Mouse (Mus musculus) urinary bladder, postnatal 25 days (tissue): ENCODE measurements at regions not wholly inside any gene's neighbourhood (a gene's known extent, or its start where the extent isn't known, plus 50 kb on each side); places are given as distances from the start of the nearest gene placed in this dataset.

Experiments
- DNase-seq: peaks from one replicate; pipeline ENCODE4 v3.0.0; 2022; ENCODE audit warnings: low spot score

DNA sequence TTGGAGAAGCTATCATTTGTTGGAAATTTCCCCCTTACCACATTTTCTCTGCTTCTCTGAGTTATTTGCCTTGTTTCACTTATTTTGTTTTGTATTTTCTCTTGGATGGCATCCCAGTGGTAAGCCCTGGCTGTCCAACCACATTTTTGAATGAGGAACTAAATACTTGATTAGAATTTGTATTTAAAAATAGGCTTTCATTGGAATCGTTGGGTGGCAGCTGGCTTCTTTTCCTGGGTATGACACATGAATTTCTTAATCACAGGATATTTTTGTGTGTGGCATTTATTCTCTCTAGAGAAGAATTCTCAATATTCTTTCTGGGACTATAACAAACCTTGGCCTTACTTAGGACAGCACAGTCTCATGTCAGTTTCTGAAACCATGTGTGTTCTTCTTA is 286.5 kb downstream of the Gm11146 start:
- DNase-seq, result no peak

DNA sequence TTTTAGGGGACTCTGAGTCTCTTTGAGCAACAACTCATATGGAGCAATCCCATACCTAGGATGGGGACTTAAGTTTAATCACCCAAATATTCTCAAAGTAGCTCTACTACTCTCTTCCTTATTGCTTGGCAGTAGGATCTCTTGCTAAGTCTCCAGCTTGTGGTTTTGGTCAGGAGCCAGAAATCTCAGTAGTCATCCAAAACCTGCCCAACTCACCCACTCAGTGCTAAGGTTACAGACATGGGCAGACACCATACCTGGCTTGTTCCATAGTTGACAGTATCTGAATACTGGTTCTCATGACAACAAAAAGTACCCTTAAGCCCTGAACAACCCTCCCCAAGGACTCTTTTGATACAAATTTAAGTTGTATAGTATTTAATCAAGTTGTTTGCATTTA is 288.7 kb downstream of the Gm11146 start:
- DNase-seq, result no peak

DNA sequence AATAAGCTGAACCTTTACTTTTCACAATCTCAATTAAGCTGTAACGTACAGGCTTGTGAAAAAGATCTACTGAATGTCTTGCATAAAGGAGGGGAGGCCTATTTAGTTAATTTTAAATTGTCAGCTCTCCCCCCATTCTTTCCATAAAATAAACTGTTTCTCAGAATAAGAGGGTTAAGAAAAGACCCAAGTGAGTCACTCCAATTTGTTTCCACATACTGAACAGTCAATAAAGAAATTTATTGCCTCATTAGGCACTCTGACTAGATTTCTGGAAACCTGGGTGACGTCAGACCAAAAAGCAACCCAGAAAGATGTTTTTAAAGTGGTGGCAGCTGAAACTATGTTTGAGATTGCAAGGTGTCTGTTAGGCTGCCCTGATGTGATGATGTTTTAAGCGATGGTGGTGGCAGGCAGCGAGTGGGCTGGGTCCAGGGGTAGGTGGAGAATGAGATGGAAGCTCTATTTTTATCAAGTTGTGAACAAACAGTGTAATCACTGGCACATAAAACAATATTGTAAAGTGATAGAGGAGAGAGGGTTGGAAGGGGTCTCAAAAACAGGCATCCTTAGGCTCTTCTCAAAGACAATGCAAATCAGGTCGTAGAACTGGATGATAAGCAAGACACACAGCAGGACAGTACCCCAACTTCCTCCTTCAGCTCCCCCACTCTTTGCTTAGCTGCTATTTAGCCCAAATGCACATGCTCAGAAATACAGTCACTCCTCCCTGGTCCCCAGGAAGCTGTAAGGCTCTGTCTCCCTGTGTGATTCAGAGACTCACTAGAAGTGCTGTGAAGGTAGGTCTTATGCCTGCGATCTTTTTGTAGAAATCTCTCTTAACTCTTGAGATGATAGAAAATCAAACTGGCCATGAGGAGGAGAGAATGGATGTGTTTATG is 288.0 kb downstream of the Usp25 start:
- no peak for DNase-seq

DNA sequence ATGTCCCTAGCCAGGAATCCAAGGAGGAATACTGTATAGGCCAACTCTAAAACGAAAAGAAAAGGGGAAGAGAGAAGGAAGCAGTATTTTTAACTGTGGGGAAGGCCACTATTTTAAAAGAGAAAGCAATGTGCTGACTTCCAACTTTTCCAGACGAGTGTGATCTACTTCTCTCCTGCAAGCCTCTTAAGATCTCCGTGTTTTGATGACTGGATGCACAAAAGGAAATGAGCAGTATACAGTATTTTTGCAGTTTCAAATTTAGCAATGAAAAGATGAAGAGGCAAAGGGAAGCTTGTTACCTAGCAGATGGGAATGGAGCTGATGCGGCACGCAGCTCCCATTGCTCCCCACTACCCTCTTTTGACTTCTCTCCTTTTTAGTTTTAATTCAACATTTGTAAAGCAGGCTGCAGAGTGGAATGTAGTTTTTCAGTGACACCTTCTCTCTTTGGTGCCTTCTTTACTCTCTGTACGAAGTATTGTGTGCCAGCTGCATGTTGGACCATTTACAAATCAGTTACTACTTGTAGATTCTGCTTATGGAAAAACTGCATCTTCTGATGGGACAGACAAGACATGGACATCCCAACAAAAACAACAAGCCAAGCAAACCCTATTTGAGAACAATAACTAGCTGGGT is 287.2 kb downstream of the Usp25 start:
- DNase-seq, result no peak

GRCm38 (mm10) chr16:77295574-77296355 is 282.3 kb downstream of the Usp25 start:
- DNase-seq, result no peak

- no peak for DNase-seq
These were observed 278.8 kb downstream of the Usp25 start for GRCm38 (mm10) chr16:77292317-77292771.

- no peak for DNase-seq
These were observed 278.3 kb downstream of the Usp25 start for GRCm38 (mm10) chr16:77291723-77292316.

DNA sequence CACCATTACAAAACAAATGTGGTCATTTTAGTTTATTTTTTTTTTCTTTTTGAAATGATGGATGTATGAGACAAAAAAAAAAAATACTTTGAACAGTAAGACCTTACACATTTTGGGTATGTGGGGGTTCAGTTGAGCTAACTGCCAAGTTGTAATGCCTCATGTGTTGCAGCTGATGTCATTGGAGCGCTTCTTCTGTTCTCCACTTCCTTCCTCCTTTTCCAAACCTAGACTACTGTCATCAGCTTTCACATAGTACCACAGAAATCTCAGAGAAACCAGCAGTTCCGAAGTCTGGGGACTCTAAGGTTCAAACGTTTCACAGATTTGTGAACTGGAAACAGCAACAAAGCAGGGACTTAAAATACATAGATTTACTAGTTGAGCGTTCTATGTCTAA is 270.7 kb downstream of the Usp25 start:
- no peak for DNase-seq

GRCm38 (mm10) chr16:77279916-77280315 is 266.4 kb downstream of the Usp25 start:
- no peak for DNase-seq

DNA sequence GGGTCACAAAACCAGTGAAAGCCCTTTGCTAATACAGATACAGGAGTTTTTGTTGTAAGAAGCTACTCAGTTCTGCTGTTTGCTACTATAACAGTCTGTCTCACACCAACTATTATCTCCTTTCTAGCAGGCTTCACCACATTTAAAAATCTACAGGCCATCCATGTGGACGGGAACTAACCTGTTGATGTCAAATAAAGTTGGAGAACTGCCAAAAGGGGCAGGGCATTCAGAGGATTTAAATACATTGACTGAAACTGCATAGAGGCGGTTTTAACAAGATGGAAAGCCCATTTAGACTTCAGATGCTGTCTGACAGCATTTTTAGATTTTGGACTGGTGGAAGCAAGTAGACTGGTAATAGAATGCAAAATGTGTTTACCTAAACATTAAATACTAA is 266.0 kb downstream of the Usp25 start:
- DNase-seq, result no peak

DNA sequence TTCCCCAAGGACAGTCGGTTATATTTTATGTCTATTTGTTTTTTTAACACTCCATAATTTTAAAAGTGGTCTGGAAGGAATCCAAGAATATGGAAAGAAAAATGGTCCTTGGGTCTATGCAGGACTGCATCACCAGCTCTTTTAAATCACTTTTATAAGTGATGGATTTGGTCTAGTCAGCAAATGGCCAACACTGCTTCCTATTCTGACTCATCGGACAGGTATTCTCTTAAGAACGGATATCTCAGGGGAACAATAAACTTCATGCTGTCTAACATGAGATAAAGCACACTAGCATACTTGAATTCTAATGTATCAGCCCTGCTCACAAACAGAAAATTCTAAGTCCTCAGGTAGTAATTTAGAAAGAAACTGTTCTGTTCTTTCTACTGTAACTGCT is 259.8 kb downstream of the Usp25 start:
- no peak for DNase-seq

DNA sequence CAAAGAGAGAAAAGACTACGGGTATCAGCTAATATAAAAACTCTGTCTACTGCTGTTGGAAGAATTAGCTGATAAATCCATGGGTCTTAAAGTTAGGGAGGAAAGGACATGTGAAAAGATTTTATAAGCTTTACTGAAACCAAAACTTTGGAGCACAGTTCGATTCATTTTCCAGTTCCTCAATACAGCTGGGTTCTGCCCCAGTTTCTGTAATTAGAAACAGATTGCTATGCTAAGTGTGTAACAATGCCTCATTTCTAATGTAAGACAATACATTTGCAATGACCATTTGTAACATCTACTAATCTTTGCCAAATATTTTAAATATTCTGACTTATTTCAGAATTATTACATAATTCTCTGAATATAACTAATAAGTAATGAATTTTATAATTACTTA is 255.4 kb downstream of the Usp25 start:
- no peak for DNase-seq

DNA sequence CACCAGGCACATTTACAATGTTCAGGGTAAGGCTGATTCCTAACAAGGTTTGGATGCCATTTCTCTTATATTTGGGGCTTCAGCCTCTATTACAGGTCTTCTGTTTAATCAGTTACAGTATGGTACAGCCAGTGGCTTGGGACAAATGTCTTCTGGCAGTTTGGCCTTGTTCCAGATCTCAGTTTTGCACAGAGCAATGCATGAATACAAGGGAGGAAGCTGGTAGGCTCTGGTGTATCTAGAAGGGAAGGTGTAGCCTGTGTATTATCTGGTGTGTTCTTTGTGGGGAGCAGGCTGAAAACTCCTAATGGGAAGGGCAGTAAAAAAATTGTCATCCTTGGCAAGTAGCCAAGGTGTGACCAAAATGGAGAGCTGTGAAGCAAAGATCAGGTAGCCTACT is 254.2 kb downstream of the Usp25 start:
- DNase-seq, result no peak

GRCm38 (mm10) chr16:77252349-77252748 is 238.8 kb downstream of the Usp25 start:
- DNase-seq, result no peak

DNA sequence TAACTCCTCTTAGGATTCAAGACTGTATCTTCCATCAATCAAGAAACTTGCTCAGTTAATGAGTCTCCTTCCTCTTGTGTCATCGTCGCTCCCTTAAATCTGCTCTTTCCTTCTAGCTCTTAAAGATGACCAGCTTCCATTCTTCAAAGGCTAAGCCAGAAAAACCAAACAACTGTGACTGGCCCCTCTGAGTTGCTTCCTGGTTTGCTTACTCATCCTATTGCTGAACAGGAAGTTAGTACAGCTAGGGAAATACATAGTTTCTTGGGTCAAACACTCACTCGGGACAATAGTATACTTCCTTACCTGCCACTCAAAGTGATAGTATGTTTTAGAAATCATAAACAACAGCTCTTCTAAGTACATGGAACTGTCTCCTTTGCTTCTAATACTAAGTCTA is 237.9 kb downstream of the Usp25 start:
- no peak for DNase-seq

DNA sequence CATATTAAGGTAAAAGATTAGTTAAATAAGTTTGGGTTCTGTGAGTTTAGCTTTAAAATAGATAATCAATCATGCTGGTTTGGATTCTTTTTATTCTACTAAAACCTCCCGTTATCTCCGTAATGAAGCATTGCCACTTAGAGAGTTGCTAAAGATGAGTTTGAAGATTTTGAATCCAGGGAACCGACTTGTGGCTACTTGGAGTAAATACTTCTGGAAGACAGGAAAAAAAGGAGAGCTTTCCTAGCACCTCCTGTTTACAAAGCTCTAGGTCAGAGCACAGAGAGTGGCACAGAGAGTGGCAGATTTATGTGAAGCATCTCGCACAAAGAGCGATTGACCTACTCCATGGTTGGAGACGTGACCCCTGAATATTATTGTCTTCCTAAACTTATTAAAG is 227.4 kb downstream of the Usp25 start:
- DNase-seq, result no peak

GRCm38 (mm10) chr16:77239176-77239790 is 225.8 kb downstream of the Usp25 start:
- DNase-seq, result no peak

DNA sequence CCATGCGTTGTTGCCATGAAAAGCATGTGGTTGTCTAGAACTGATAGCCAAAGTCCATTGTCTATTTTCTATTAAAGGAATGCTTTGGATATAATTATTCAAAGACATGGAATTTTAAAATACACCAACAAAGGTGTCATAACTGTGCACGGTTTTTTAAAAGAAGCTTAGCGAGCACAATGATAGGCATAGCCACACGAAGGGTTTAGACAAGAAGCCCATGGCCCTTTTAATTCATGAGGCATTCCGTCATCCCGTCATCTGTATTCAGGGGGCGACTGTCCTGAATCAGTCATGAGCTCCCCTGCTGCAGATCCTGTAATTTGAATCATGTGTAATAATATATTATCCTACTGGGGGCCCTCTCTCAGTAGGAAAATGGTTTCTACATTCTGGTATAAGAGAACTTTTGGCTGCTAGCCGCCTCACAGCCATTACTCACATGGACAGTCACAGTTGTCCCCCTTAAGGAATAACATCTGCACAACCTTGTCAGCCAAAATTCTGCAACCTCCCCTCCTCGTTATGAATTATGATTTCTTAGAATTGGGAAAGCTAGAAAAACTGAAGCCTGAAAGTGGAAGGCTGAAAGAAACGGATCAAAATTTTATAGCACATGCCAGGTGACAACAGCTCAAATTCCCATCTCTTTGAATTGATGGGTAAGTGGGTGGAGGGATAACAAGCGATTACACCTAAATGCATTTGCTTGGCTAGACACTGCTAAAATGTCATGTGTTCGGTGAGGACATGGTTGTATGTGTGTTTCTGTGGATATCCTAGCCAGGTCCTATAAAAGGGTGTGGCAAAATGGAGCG is 225.1 kb downstream of the Usp25 start:
- DNase-seq, result no peak

DNA sequence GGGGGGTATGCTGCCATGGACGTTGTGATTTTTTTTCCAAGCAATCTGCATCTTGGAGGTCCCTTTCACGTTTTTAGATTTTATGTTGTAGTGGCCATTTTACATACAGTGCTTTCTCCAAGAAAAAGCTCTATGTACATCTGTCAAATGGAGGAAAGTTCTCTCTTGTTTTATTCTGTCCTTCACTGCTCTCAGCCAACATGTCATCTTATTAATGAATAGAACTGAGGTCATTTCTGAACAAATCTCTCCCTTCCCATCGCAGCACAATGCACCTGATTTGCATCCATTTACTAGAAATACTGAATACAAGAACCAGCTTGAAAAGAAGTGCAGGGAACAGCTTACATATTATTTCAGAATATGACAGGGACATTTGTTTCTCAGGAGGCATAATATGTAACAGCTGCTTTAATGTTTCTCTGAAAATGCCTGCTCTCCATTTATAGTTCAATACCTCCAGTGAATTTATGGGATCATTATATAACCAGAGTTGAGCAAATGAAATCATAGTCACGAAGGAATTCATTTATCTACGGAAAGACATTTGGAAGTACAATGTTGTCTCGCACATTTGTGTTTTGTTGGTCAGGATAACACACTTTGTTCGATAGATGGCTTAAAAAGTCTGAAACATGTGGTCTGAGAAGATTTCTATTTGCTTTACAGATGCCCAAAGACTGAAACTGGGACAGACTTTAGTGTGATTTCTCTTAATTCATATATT is 224.3 kb downstream of the Usp25 start:
- no peak for DNase-seq

DNA sequence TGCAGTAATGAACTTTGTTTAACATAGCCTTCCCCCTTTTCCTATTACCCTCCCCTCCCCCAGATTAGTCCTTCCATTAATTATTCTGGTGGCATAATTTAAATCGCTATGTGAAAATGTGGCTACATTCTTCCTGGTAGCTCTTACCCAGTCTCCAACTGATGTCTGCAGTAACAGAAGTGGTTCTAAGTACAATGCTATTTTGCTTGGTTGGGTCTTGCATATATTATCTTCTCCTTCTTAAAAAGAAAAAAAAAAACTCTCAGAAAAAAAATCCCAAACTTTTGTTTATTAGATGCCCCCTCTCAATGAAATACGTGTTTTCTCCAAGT is 223.7 kb downstream of the Usp25 start:
- no peak for DNase-seq
